Mouse (Mus musculus) embryonic fibroblast, embryonic 13.5 days (primary cell): ENCODE measurements around the gene Gpm6b. TPM values are rescaled to one million over a fixed set of nuclear protein-coding genes. Genes with fewer than 3 reads are reported as not detected.

ENCODE experiments used
- H3K27ac ChIP-seq: 2 replicates; pipeline ENCODE4 v1.5.1; 2012; ENCODE audit warnings: low read length, control low read depth, inconsistent platforms; ENCODE audit not compliant: insufficient read depth
- H3K4me1 ChIP-seq: 2 replicates; pipeline ENCODE4 v1.6.1; 2011; ENCODE audit warnings: low read length; ENCODE audit not compliant: control insufficient read depth, insufficient read depth
- H3K4me3 ChIP-seq: 2 replicates; pipeline ENCODE4 v1.5.1; 2011; ENCODE audit warnings: mild to moderate bottlenecking, control low read depth, low read length; ENCODE audit not compliant: insufficient read depth
- CTCF ChIP-seq: IDR thresholded peaks from 2 replicates; pipeline ENCODE4 v1.5.1; 2011; ENCODE audit warnings: mild to moderate bottlenecking, control low read depth, low read length, moderate library complexity, borderline replicate concordance; ENCODE audit not compliant: insufficient read depth
- POLR2A ChIP-seq: IDR thresholded peaks from 2 replicates; pipeline ENCODE4 v1.6.1; 2011; ENCODE audit warnings: low read depth, mild to moderate bottlenecking, control low read depth, low read length, moderate library complexity
- polyA plus RNA-seq: library from polyadenylated mRNA; stranded (reverse); fragments of >200 nt; gene quantifications from 2 replicates; pipeline ENCODE4 v1.2.4, GENCODE M21; 2011; ENCODE audit warnings: low read depth; ENCODE audit not compliant: missing spikeins, insufficient read length

The Gpm6b gene
- polyA plus RNA-seq = 20.1 and 48.3 TPM in 2 replicates

GRCm38 (mm10) chrX:166238831-166239460, at the start of gene Gpm6b:
Gene Gpm6b, plus strand, starts transcription at chrX:166238911.
- H3K4me1 ChIP-seq = peaks cover 3% of the 10 kb centered on the region; the same call in 1 of the 2 replicates
- H3K27ac ChIP-seq = no peak within 1 kb of the TSS
- H3K4me3 ChIP-seq = peak within 1 kb of the TSS; percentile 42
- no peak for TF ChIP-seq CTCF
- no peak for TF ChIP-seq POLR2A

GRCm38 (mm10) chrX:166196327-166196726, 42.4 kb upstream of the Gpm6b start:
- no peak for TF ChIP-seq CTCF
- TF ChIP-seq POLR2A = no peak
- Histone ChIP-seq H3K4me3 (no peak overlapping the region), H3K4me1 (no peaks in the 10 kb centered on the region), H3K27ac (no peak overlapping the region)

GRCm38 (mm10) chrX:166198266-166198665, 40.4 kb upstream of the Gpm6b start:
- Histone ChIP-seq H3K4me3 (no peak overlapping the region), H3K27ac (no peak overlapping the region), H3K4me1 (no peaks in the 10 kb centered on the region)
- TF ChIP-seq POLR2A (no peak), CTCF (no peak)

GRCm38 (mm10) chrX:166199812-166200211, 38.9 kb upstream of the Gpm6b start:
- Histone ChIP-seq H3K27ac (no peak overlapping the region), H3K4me3 (no peak overlapping the region), H3K4me1 (no peaks in the 10 kb centered on the region)
- TF ChIP-seq CTCF (no peak), POLR2A (no peak)

GRCm38 (mm10) chrX:166214576-166214975, 24.1 kb upstream of the Gpm6b start:
- Histone ChIP-seq H3K4me3 (no peak overlapping the region), H3K27ac (no peak overlapping the region)
- no peak for TF ChIP-seq CTCF
- no peak for TF ChIP-seq POLR2A

GRCm38 (mm10) chrX:166216248-166216647, 22.5 kb upstream of the Gpm6b start:
- TF ChIP-seq POLR2A (no peak), CTCF (no peak)
- Histone ChIP-seq H3K4me3 (no peak overlapping the region), H3K4me1 (no peaks in the 10 kb centered on the region), H3K27ac (no peak overlapping the region)

More at GRCm38 (mm10) chrX:166214576-166214975, 24.1 kb upstream of the Gpm6b start:
- no peaks in the 10 kb centered on the region for H3K4me1 ChIP-seq

- H3K27ac ChIP-seq = no peak overlapping the region
- no peaks in the 10 kb centered on the region for H3K4me1 ChIP-seq
- no peak overlapping the region for H3K4me3 ChIP-seq
- TF ChIP-seq POLR2A (no peak), CTCF (no peak)
These were observed 22.0 kb upstream of the Gpm6b start for GRCm38 (mm10) chrX:166216720-166217119.

GRCm38 (mm10) chrX:166219331-166219730, 19.4 kb upstream of the Gpm6b start:
- no peaks in the 10 kb centered on the region for H3K4me1 ChIP-seq
- no peak overlapping the region for H3K27ac ChIP-seq
- TF ChIP-seq CTCF (no peak), POLR2A (no peak)
- H3K4me3 ChIP-seq = no peak overlapping the region

GRCm38 (mm10) chrX:166226856-166227255, 11.9 kb upstream of the Gpm6b start:
- Histone ChIP-seq H3K27ac (no peak overlapping the region), H3K4me3 (no peak overlapping the region), H3K4me1 (no peaks in the 10 kb centered on the region)
- TF ChIP-seq POLR2A (no peak), CTCF (no peak)

- no peaks in the 10 kb centered on the region for H3K4me1 ChIP-seq
- TF ChIP-seq POLR2A (no peak), CTCF (no peak)
- H3K4me3 ChIP-seq = no peak overlapping the region
- H3K27ac ChIP-seq = no peak overlapping the region
These were observed 9.0 kb upstream of the Gpm6b start for GRCm38 (mm10) chrX:166229750-166230149.
